Mouse (Mus musculus): ENCODE data around the gene Rassf10.

DNA sequence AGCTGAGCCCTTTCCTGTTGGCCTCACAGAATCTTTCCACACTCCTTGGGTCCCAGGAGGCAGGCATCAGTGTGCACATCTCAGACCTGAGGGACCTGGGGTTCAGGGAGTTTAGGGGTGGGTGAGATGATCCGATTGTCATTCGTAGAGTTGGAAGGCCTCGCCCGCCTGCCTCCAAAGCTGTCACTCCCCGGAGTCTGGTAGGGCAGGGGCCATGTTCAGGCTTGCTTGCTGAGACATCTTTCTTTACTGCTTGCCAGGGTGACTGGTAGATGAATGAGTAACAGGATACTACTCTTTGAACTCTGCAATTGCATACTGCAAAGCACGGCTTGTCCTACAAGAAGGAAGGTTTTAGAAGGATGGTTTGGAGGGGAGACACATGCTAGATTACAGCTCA, 52.0 kb downstream of the Rassf10 start:
- TF ChIP-seq CTCF (IDR thresholded peaks at IDR 0.05; ENCODE audit: borderline replicate concordance, extremely low read depth, insufficient read depth, insufficient read length) (no peak), POLR2A (IDR thresholded peaks at IDR 0.05; ENCODE audit: borderline replicate concordance, extremely low read depth, insufficient read depth, insufficient read length, poor library complexity, severe bottlenecking) (no peak)

Data from brain, embryonic 14.5 days (tissue).